Mouse (Mus musculus): ENCODE results near the gene Chd1l. TPM values are rescaled to one million over a fixed set of nuclear protein-coding genes. Genes with fewer than 3 reads are reported as not detected.
A peak's percentile ranks its signal among the peaks of the same experiment; 100 is the strongest.

The Chd1l gene
- polyA plus RNA-seq, 1 experiment from 2014 or later: 16.2 TPM

DNA sequence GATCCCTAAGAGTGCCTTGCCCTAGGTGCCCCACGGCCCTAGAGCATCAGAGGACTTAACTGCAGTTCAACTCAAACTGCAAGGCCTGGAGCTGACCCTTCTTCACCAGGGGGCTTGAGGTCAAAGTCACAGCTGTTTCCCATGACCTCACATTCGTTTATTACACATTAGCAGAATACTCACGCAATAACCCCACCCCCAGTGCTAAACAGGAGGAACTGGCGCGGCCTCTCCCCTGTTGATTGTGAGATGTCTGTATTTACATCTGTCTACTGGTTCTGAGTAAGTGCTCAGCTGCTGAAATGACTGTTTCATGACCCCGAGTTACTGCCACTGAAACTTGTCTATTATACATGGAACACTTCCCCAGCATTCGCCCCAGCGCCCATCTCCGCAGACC lies 22.3 kb downstream of the Chd1l start:
- H3K36me3 ChIP-seq: peaks cover 58% of the 10 kb centered on the region
- WGBS (ENCODE audit: insufficient replicate concordance): 77% methylated on average over 9 of the region's 9 CpGs
- no peak for DNase-seq

DNA sequence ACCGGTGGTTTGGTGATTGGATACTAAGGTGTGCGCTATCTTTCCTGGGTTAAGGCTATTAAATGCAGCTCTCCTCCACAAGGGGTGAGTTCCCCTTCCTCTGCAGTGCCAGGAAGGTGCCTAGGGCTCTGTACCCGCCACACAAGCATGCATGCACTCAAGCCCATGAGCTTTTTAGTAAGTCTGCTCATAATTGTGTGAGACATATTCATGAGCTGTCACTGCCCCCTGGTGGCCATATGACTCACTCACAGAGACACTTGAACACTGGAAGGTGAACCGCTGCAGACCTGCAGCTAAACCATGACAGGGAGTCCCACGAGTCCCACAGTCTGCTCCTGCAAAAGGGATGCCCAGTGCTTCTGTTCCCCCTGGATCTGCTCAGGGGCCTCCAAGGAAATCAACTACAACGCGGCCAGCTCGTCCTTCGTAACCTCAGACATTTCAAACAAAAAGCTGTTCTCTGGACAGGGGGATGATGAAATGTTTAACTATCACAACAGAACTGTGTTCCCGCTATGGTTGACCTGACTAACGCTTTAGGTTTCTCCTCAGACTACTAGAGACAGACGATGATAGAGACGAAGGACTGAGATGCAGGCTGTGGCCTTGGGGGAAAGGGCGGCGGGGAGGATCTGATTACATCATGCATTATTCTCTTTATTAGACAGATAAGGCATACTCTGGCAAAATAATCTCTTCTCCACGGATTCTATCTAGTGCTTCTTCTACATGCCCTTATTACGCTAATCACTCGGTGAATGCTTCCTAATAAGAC lies 24.4 kb downstream of the Chd1l start:
- no peaks in the 10 kb centered on the region for H3K9me3 ChIP-seq (replicated peaks)
- H3K27me3 ChIP-seq: no peaks in the 10 kb centered on the region
- H3K27ac ChIP-seq: no peak overlapping the region
- H3K9ac ChIP-seq: no peak overlapping the region
- no peak overlapping the region for H3K4me3 ChIP-seq (replicated peaks)
- H3K4me2 ChIP-seq: no peak overlapping the region
- ATAC-seq (ENCODE audit: low read depth): 0 out of 2 replicates have a peak, but pooled peaks have one; percentile 50
- DNase-seq: peak; percentile 33
- H3K36me3 ChIP-seq: peaks cover 68% of the 10 kb centered on the region
- 67% methylated on average over 18 of the region's 18 CpGs for WGBS (ENCODE audit: insufficient replicate concordance)
- H3K4me1 ChIP-seq (replicated peaks): no peaks in the 10 kb centered on the region

More for the DNA sequence above, 22.3 kb downstream of the Chd1l start:
- ATAC-seq (ENCODE audit: low read depth): no peak
- Histone ChIP-seq H3K9me3 (replicated peaks) (no peaks in the 10 kb centered on the region), H3K4me3 (replicated peaks) (no peak overlapping the region), H3K27me3 (no peaks in the 10 kb centered on the region), H3K4me2 (no peak overlapping the region), H3K27ac (no peak overlapping the region), H3K9ac (no peak overlapping the region), H3K4me1 (replicated peaks) (no peaks in the 10 kb centered on the region)

DNA sequence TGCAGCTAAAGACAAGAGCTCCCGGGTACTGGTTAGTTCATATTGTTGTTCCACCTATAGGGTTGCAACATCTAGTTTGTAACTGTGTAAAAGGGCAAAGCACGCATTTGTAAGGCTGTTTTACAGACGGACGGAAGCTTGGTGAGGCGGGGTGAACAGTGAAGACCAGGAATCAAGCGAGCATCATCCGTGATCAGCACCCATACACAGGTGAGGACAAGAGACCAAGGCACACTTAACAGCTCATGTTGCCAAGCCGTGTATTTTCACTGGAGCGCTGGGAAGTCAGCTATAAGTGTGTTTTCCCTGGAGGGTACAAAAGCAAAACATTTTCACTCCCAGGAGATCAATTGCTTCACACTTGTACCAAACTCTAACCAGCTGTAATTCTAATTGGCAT lies 36.2 kb downstream of the Chd1l start:
- Histone ChIP-seq H3K9ac (no peak overlapping the region), H3K4me3 (replicated peaks) (no peak overlapping the region), H3K4me1 (replicated peaks) (no peaks in the 10 kb centered on the region), H3K36me3 (0 out of 2 replicates have a peak, but pooled peaks cover 24% of the 10 kb centered on the region), H3K27me3 (no peaks in the 10 kb centered on the region), H3K9me3 (replicated peaks) (no peaks in the 10 kb centered on the region), H3K27ac (no peak overlapping the region), H3K4me2 (no peak overlapping the region)
- DNase-seq (no peak), ATAC-seq (ENCODE audit: low read depth) (no peak)
- WGBS (ENCODE audit: insufficient replicate concordance): 84% methylated on average over 9 of the region's 9 CpGs

DNA sequence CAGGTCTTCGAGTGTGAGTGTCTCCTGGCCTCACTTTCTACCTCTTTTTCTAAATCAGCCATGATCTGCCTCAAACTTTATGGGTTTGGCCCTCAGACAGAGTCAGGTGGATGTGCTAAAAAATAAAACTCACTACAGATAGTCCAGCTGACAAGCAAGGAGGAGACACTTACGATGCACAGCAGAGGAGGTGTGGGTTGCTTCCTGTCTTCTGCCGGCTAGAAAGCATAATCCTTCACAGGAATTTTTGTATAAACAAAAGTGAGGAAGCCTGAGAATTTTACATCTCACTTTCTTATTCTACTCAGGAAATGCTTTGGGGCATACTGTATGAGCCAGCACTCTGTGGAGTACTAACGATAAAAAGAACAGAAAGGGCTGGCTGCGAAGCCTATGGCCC lies 45.4 kb downstream of the Chd1l start:
- no peak overlapping the region for H3K9ac ChIP-seq
- no peaks in the 10 kb centered on the region for H3K27me3 ChIP-seq
- no peak overlapping the region for H3K27ac ChIP-seq
- 86% methylated on average over 5 of the region's 5 CpGs for WGBS (ENCODE audit: insufficient replicate concordance)
- no peak overlapping the region for H3K4me3 ChIP-seq (replicated peaks)
- peaks cover 31% of the 10 kb centered on the region for H3K36me3 ChIP-seq
- no peaks in the 10 kb centered on the region for H3K9me3 ChIP-seq (replicated peaks)
- no peak overlapping the region for H3K4me2 ChIP-seq
- ATAC-seq (ENCODE audit: low read depth) (no peak), DNase-seq (no peak)
- no peaks in the 10 kb centered on the region for H3K4me1 ChIP-seq (replicated peaks)

DNA sequence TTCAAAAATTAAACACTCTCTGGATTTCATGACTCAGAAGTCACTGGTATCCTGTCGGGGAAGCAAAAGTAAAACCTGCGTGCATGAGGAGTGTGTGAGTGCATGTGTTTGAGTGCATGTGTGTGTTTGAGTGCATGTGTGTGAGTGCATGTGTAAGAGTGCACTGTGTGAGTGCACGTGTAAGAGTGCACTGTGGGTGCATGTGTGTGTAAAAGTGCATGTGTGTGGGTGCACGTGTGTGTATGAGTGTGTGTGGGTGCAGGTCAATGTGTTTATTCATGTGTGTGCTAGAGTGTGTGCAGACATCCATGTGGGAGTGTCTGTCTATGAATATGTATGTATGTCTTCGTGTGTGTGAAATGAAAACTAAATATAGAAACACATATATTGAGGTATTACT lies 51.4 kb downstream of the Chd1l start:
- H3K4me2 ChIP-seq: no peak overlapping the region
- no peaks in the 10 kb centered on the region for H3K27me3 ChIP-seq
- H3K9ac ChIP-seq: no peak overlapping the region
- no peak for DNase-seq
- H3K9me3 ChIP-seq (replicated peaks): no peaks in the 10 kb centered on the region
- WGBS (ENCODE audit: insufficient replicate concordance): 69% methylated on average over 5 of the region's 5 CpGs
- H3K4me3 ChIP-seq (replicated peaks): no peak overlapping the region
- H3K27ac ChIP-seq: no peak overlapping the region
- H3K4me1 ChIP-seq (replicated peaks): no peaks in the 10 kb centered on the region
- H3K36me3 ChIP-seq: peaks cover 11% of the 10 kb centered on the region
- no peak for ATAC-seq (ENCODE audit: low read depth)

DNA sequence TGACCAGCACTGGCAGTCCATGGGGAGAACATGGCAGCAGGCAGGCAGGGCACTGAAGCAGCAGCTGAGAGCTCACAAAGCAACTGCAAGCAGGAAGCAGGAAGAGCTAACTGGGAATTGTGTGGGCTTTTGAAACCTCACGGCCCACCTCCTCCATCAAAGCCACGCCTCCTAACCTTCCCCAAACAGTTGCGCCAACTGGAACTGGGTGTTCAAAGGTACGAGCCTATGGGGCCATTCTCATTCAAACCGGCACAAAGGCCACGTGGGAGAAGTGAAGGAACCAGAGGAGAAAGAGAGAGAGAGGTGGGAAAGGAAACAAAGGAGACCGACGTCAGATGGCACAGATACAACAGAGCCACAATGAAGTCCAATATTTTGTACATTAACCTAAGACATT lies 63.8 kb downstream of the Chd1l start:
- Histone ChIP-seq H3K27ac (no peak overlapping the region), H3K9me3 (replicated peaks) (no peaks in the 10 kb centered on the region), H3K9ac (no peak overlapping the region), H3K4me2 (no peak overlapping the region), H3K4me1 (replicated peaks) (no peaks in the 10 kb centered on the region), H3K4me3 (replicated peaks) (no peak overlapping the region), H3K27me3 (no peaks in the 10 kb centered on the region), H3K36me3 (no peaks in the 10 kb centered on the region)
- DNase-seq (no peak), ATAC-seq (ENCODE audit: low read depth) (no peak)
- WGBS (ENCODE audit: insufficient replicate concordance): 40% methylated on average over 8 of the region's 8 CpGs

DNA sequence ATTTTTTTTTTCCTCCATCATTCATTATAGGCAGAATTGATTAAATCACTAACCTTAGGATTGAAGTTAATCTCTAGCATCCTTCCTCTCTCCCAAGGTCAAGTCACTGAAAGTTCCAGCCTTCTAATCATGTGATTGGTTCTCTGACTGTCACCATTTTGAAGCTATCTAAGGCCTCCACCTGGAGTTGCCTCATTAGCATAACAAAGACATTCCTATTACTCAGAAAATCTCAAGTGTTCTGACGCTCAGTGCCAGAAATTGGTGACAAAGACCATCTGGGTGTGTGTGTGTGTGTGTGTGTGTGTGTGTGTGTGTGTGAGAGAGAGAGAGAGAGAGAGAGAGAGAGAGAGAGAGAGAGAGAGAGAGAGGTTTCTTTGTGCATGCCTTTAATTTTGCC lies 69.8 kb downstream of the Chd1l start:
- DNase-seq (no peak), ATAC-seq (ENCODE audit: low read depth) (no peak)
- H3K4me3 ChIP-seq (replicated peaks): no peak overlapping the region
- no peaks in the 10 kb centered on the region for H3K4me1 ChIP-seq (replicated peaks)
- H3K4me2 ChIP-seq: no peak overlapping the region
- no peak overlapping the region for H3K9ac ChIP-seq
- H3K36me3 ChIP-seq: no peaks in the 10 kb centered on the region
- 31% methylated on average over 1 of the region's 1 CpGs for WGBS (ENCODE audit: insufficient replicate concordance)
- no peaks in the 10 kb centered on the region for H3K27me3 ChIP-seq
- H3K9me3 ChIP-seq (replicated peaks): no peaks in the 10 kb centered on the region
- H3K27ac ChIP-seq: no peak overlapping the region

DNA sequence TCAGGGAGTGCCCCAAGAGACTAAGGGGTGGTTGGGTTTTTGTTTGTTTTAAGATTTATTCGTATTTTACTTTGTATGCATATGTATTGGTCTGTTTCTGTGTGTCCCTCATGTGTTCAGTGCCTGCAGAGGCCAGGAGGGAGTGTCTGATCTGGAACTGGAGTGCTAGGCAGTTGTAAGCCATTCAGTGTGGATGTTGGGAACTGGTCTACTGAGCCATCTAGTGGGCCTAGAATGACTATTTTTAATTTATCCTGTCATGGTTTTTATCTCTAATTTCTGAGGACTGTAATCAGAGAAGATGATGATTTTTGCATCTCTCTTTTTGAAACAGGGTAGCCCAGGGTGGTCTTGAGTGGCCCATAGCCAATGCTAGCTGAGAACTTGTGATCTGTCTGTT lies 71.4 kb downstream of the Chd1l start:
- Histone ChIP-seq H3K27ac (no peak overlapping the region), H3K4me1 (replicated peaks) (no peaks in the 10 kb centered on the region), H3K4me3 (replicated peaks) (no peak overlapping the region), H3K27me3 (no peaks in the 10 kb centered on the region), H3K9me3 (replicated peaks) (no peaks in the 10 kb centered on the region), H3K4me2 (no peak overlapping the region), H3K9ac (no peak overlapping the region), H3K36me3 (no peaks in the 10 kb centered on the region)
- ATAC-seq (ENCODE audit: low read depth) (no peak), DNase-seq (no peak)
- 53% methylated on average over 1 of the region's 1 CpGs for WGBS (ENCODE audit: insufficient replicate concordance)

DNA sequence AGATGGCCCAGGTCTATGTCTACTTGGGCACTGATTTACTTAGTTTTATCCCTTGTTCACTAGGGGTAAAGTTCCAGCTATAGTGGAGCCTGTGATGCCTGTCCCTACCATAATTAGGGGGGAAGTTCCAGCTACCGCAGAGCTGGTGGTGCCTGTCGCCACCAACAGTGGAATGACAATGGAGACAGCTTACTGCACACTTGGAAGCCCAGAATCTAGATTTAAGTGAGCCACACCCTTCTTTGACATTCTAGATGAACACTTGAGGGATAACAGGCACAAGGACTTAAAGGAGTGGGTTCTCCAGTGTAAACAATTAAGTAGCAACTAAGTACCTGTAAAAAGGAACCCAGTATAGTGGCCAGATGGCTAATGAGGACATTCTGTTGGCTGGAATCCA lies 73.0 kb downstream of the Chd1l start:
- Histone ChIP-seq H3K4me1 (replicated peaks) (no peaks in the 10 kb centered on the region), H3K4me3 (replicated peaks) (no peak overlapping the region), H3K9ac (no peak overlapping the region), H3K4me2 (no peak overlapping the region), H3K36me3 (no peaks in the 10 kb centered on the region), H3K27me3 (no peaks in the 10 kb centered on the region), H3K9me3 (replicated peaks) (no peaks in the 10 kb centered on the region), H3K27ac (no peak overlapping the region)
- ATAC-seq (ENCODE audit: low read depth): no peak
- 79% methylated on average over 2 of the region's 2 CpGs for WGBS (ENCODE audit: insufficient replicate concordance)
- no peak for DNase-seq

DNA sequence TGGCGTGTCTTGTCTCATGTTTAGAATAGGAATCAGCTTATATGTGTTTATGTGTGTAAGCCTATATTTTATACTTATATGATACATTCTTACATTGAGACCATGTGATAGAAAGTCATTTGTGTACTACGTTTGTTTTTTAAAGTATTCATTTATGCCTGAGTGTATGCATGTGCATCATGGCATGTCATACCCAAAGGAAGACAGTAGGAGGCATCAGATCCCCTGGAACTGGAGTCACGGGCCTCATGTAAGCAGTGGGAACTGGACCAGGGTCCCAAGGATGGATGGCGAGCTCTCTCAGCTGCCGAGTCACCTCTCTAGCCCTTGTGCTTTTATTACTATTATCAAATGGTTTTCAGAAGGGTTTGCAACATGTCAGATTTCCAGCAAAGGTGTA lies 74.3 kb downstream of the Chd1l start:
- 68% methylated on average over 5 of the region's 5 CpGs for WGBS (ENCODE audit: insufficient replicate concordance)
- Histone ChIP-seq H3K36me3 (no peaks in the 10 kb centered on the region), H3K9ac (no peak overlapping the region), H3K4me3 (replicated peaks) (no peak overlapping the region), H3K4me1 (replicated peaks) (no peaks in the 10 kb centered on the region), H3K9me3 (replicated peaks) (no peaks in the 10 kb centered on the region), H3K4me2 (no peak overlapping the region), H3K27me3 (no peaks in the 10 kb centered on the region), H3K27ac (no peak overlapping the region)
- ATAC-seq (ENCODE audit: low read depth) (no peak), DNase-seq (no peak)

DNA sequence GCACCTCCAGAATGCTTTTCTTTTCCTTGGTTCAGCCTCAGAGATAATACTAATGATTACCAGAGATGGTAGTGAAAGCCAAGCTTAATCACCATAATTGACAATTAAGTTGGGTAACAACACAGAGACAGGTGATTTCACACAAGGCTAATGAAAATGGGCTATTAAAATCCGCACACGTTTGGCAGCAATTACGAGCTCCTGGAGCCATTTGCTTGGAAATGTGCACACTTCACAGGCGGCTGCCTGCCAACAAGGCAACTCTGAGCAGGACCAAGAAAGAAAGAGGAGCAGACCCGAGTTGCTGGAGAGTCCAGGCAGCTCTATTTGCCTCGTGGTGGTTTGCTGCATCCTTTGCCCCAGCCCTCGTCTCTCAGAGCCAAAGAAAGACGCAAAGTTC lies 84.5 kb downstream of the Chd1l start:
- no peaks in the 10 kb centered on the region for H3K27me3 ChIP-seq
- no peak overlapping the region for H3K27ac ChIP-seq
- no peaks in the 10 kb centered on the region for H3K4me1 ChIP-seq (replicated peaks)
- H3K4me2 ChIP-seq: no peak overlapping the region
- no peak overlapping the region for H3K9ac ChIP-seq
- WGBS (ENCODE audit: insufficient replicate concordance): 68% methylated on average over 8 of the region's 8 CpGs
- no peaks in the 10 kb centered on the region for H3K9me3 ChIP-seq (replicated peaks)
- no peaks in the 10 kb centered on the region for H3K36me3 ChIP-seq
- ATAC-seq (ENCODE audit: low read depth) (no peak), DNase-seq (no peak)
- H3K4me3 ChIP-seq (replicated peaks): no peak overlapping the region

DNA sequence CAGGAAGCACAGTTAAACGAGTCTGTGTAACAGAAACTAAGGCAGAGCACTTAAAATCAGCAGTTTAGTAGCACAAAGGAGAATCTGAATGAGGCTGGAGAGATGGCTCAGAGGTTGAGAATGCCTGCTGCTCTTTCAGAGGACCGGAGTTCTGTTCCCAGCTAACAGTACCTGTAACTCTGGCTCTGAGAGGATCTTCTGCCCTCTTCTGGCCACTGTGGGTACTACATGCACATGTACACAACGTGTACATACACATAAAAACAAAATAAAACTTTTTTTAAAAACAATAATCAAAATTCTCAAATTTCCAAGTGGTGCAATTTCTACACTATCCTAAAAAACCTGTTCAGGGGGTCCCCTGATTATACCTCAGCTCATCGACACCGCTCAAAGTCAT lies 85.2 kb downstream of the Chd1l start:
- H3K9me3 ChIP-seq (replicated peaks): 0 out of 2 replicates have a peak, but pooled peaks cover 5% of the 10 kb centered on the region
- no peak overlapping the region for H3K27ac ChIP-seq
- ATAC-seq (ENCODE audit: low read depth) (no peak), DNase-seq (peak; percentile 4)
- no peaks in the 10 kb centered on the region for H3K36me3 ChIP-seq
- no peak overlapping the region for H3K9ac ChIP-seq
- no peak overlapping the region for H3K4me3 ChIP-seq (replicated peaks)
- no peak overlapping the region for H3K4me2 ChIP-seq
- no peaks in the 10 kb centered on the region for H3K27me3 ChIP-seq
- 69% methylated on average over 5 of the region's 5 CpGs for WGBS (ENCODE audit: insufficient replicate concordance)
- no peaks in the 10 kb centered on the region for H3K4me1 ChIP-seq (replicated peaks)

Data from liver, embryonic 13.5 days (tissue).